Mouse (Mus musculus) retina, postnatal 1 day (tissue): ENCODE results near the gene Apoc2.

Experiments used
- DNase-seq: peaks from one replicate; pipeline ENCODE4 v3.0.0-alpha.2; 2012

Apoc2 gene

GRCm38 (mm10) chr7:19628192-19628535 lies 49.6 kb downstream of the Apoc2 start:
- DNase-seq: no peak

GRCm38 (mm10) chr7:19627721-19628120 lies 50.0 kb downstream of the Apoc2 start:
- DNase-seq: no peak

DNA sequence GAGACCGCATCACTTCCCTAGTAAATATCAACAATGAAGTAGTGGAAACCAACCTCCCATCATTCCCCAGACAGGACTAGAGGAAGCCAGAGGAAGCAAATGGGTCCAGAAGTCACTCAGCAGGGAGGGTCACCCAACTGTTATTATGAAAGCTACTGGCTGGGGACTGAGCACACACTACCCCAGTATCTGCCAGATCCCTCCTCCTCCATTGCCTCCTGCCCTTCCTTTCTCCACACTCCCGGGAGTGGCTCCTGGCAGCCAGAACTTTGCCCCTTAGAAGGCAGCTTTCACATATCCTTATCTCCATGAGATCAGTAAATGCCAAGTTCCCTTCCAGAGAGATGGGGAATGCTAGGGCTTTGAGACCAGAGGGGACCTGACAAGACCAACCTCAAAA lies 54.3 kb downstream of the Apoc2 start:
- DNase-seq: no peak

- DNase-seq: no peak
These were observed 55.5 kb downstream of the Apoc2 start for GRCm38 (mm10) chr7:19622241-19622640.
